19 mouse cellular contexts compared by ENCODE assay signal in the genomic region with DNA sequence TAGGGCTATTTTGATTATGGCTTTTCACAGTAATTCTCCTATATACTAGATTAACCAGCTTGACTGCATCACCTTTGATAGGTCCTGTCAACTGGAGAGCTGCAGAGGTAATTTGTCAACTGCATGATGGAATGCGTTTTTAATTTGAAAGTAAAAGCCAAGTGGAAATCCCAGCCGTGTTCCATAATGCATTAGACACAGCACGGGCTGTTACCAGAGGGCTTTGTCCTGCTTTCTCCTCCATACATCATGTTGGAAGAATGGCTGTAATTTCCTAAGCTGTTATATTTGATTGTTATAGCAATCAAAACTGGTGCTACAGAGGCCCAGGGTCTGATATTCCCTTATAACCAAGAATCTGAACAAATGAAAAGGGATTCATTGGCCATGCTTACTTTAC.
DNase-seq lines count a peak whose midpoint lies in the region; ATAC-seq and TF ChIP-seq lines count a peak whose summit lies in the region.
"Had no signal": no experiment of that assay in that cellular context is flagged by ENCODE, and none has a peak within 500 bp of the region (broad histone marks: within the 10 kb centered on the region; RNA-seq: fewer than 3 reads in every experiment).

No protein-coding gene starts in this region.

- H3K27me3 ChIP-seq in forebrain, embryonic 15.5 days = no peaks in the 10 kb centered on the region
- H3K27me3 ChIP-seq in forebrain, embryonic 16.5 days (replicated peaks; ENCODE audit: control insufficient read depth, insufficient read depth, low read length) = no peaks in the 10 kb centered on the region
- H3K27me3 ChIP-seq in midbrain, embryonic 11.5 days (ENCODE audit: control insufficient read depth, insufficient read depth, low read length) = no peaks in the 10 kb centered on the region
- H3K27me3 ChIP-seq in midbrain, embryonic 10.5 days (ENCODE audit: low read depth, poor library complexity, severe bottlenecking) = no peaks in the 10 kb centered on the region
- H3K27me3 ChIP-seq in midbrain, embryonic 15.5 days (replicated peaks) = no peaks in the 10 kb centered on the region
- H3K27me3 ChIP-seq in lung, postnatal 0 days (replicated peaks; ENCODE audit: insufficient read depth, low read length) = no peaks in the 10 kb centered on the region
- H3K27me3 ChIP-seq: embryonic facial prominence, embryonic 13.5 days; stomach, embryonic 15.5 days had no signal

- H3K4me1 ChIP-seq in forebrain, embryonic 15.5 days = peaks cover 16% of the 10 kb centered on the region
- H3K4me1 ChIP-seq in forebrain, embryonic 16.5 days (replicated peaks; ENCODE audit: control insufficient read depth, insufficient read depth, low read length) = peaks cover 13% of the 10 kb centered on the region
- peaks cover 9% of the 10 kb centered on the region for H3K4me1 ChIP-seq in midbrain, embryonic 11.5 days (ENCODE audit: control insufficient read depth, insufficient read depth, low read length)
- peaks cover 26% of the 10 kb centered on the region for H3K4me1 ChIP-seq in midbrain, embryonic 10.5 days
- peaks cover 32% of the 10 kb centered on the region for H3K4me1 ChIP-seq in midbrain, embryonic 15.5 days
- no peaks in the 10 kb centered on the region for H3K4me1 ChIP-seq in lung, postnatal 0 days (ENCODE audit: insufficient read depth, low read depth, low read length)

- 56% methylated on average over 3 of the region's 3 CpGs for WGBS in forebrain, embryonic 15.5 days
- 50% methylated on average over 3 of the region's 3 CpGs for WGBS in forebrain, embryonic 16.5 days
- 81% methylated on average over 3 of the region's 3 CpGs for WGBS in midbrain, embryonic 11.5 days
- 84% methylated on average over 3 of the region's 3 CpGs for WGBS in midbrain, embryonic 10.5 days
- 27% methylated on average over 3 of the region's 3 CpGs for WGBS in midbrain, embryonic 15.5 days
- WGBS in lung, postnatal 0 days = 59% methylated on average over 3 of the region's 3 CpGs

- peak overlapping the region; percentile 33; the same call in 1 of the 2 replicates for H3K27ac ChIP-seq in forebrain, embryonic 15.5 days (replicated peaks)
- no peak overlapping the region for H3K27ac ChIP-seq in forebrain, embryonic 16.5 days (ENCODE audit: low read length)
- no peak overlapping the region for H3K27ac ChIP-seq in midbrain, embryonic 11.5 days (ENCODE audit: low read depth, low read length)
- H3K27ac ChIP-seq in midbrain, embryonic 10.5 days (replicated peaks) = no peak overlapping the region
- peak overlapping the region; percentile 68 for H3K27ac ChIP-seq in midbrain, embryonic 15.5 days
- H3K27ac ChIP-seq in lung, postnatal 0 days (ENCODE audit: low read length) = no peak overlapping the region
- H3K27ac ChIP-seq: heart, adult 2 months; stomach, embryonic 15.5 days had no signal

- no peak for ATAC-seq in forebrain, embryonic 15.5 days (replicated peaks)
- ATAC-seq in forebrain, embryonic 16.5 days = no peak
- ATAC-seq in midbrain, embryonic 11.5 days (ENCODE audit: low FRiP score) = no peak
- no peak for ATAC-seq in midbrain, embryonic 15.5 days (replicated peaks)
- no peak for ATAC-seq in lung, postnatal 0 days

- H3K4me3 ChIP-seq in forebrain, embryonic 15.5 days = no peak overlapping the region
- H3K4me3 ChIP-seq in forebrain, embryonic 16.5 days (replicated peaks; ENCODE audit: low read length) = no peak overlapping the region
- H3K4me3 ChIP-seq in midbrain, embryonic 11.5 days (ENCODE audit: low read depth, low read length) = no peak overlapping the region
- H3K4me3 ChIP-seq in midbrain, embryonic 10.5 days = no peak overlapping the region
- H3K4me3 ChIP-seq in midbrain, embryonic 15.5 days = no peak overlapping the region
- H3K4me3 ChIP-seq in lung, postnatal 0 days (ENCODE audit: low read depth, low read length) = no peak overlapping the region
- H3K4me3 ChIP-seq: embryonic facial prominence, embryonic 13.5 days; heart, adult 2 months; stomach, embryonic 15.5 days had no signal

- no peak for TF ChIP-seq EP300 in lung, postnatal 0 days (IDR thresholded peaks at IDR 0.05)

- no peaks in the 10 kb centered on the region for H3K9me3 ChIP-seq in forebrain, embryonic 15.5 days
- H3K9me3 ChIP-seq in forebrain, embryonic 16.5 days (ENCODE audit: control insufficient read depth, low read length) = no peaks in the 10 kb centered on the region
- H3K9me3 ChIP-seq in midbrain, embryonic 11.5 days (ENCODE audit: control insufficient read depth, low read length) = no peaks in the 10 kb centered on the region
- no peaks in the 10 kb centered on the region for H3K9me3 ChIP-seq in midbrain, embryonic 10.5 days (replicated peaks)
- no peaks in the 10 kb centered on the region for H3K9me3 ChIP-seq in midbrain, embryonic 15.5 days
- no peaks in the 10 kb centered on the region for H3K9me3 ChIP-seq in lung, postnatal 0 days (ENCODE audit: low read length)
- H3K9me3 ChIP-seq: embryonic facial prominence, embryonic 13.5 days; stomach, embryonic 15.5 days had no signal

- TF ChIP-seq CTCF in lung, postnatal 0 days (IDR thresholded peaks at IDR 0.05) = no peak

- no peak overlapping the region for H3K9ac ChIP-seq in forebrain, embryonic 15.5 days (replicated peaks)
- H3K9ac ChIP-seq in forebrain, embryonic 16.5 days (replicated peaks; ENCODE audit: low read depth, low read length) = no peak overlapping the region
- no peak overlapping the region for H3K9ac ChIP-seq in midbrain, embryonic 11.5 days (ENCODE audit: low read length)
- H3K9ac ChIP-seq in midbrain, embryonic 15.5 days = no peak overlapping the region
- no peak overlapping the region for H3K9ac ChIP-seq in lung, postnatal 0 days (replicated peaks; ENCODE audit: low read depth)
- H3K9ac ChIP-seq: embryonic facial prominence, embryonic 13.5 days; stomach, embryonic 15.5 days had no signal

- H3K36me3 ChIP-seq in forebrain, embryonic 15.5 days = no peaks in the 10 kb centered on the region
- H3K36me3 ChIP-seq in forebrain, embryonic 16.5 days (ENCODE audit: control insufficient read depth, insufficient read depth) = no peaks in the 10 kb centered on the region
- H3K36me3 ChIP-seq in midbrain, embryonic 11.5 days (ENCODE audit: control insufficient read depth, insufficient read depth, low read length) = no peaks in the 10 kb centered on the region
- no peaks in the 10 kb centered on the region for H3K36me3 ChIP-seq in midbrain, embryonic 10.5 days
- no peaks in the 10 kb centered on the region for H3K36me3 ChIP-seq in midbrain, embryonic 15.5 days (replicated peaks)
- no peaks in the 10 kb centered on the region for H3K36me3 ChIP-seq in lung, postnatal 0 days (ENCODE audit: insufficient read depth, low read length)
- H3K36me3 ChIP-seq: embryonic facial prominence, embryonic 13.5 days; stomach, embryonic 15.5 days had no signal

- DNase-seq in midbrain, embryonic 11.5 days (ENCODE audit: low spot score, missing footprints) = peak; percentile 49
- DNase-seq in midbrain, embryonic 10.5 days (ENCODE audit: low spot score) = no peak
- DNase-seq in forelimb bud, embryonic 11.5 days (ENCODE audit: low read depth, low spot score) = peak; percentile 23
- no peak for DNase-seq in lung, postnatal 0 days (ENCODE audit: low spot score)
- no peak for DNase-seq in frontal cortex, adult 2 months (ENCODE audit: extremely low spot score in 1 of 2, low spot score in 1 of 2)
- DNase-seq: adrenal gland, postnatal 25 days; cerebellum, adult 2 months; gastrocnemius, postnatal 10 days; heart, adult 2 months; kidney, adult 2 months; lung, adult 2 months; lung, postnatal 4 days; spleen, adult 18-20 months had no signal

- H3K4me2 ChIP-seq in forebrain, embryonic 15.5 days (replicated peaks) = no peak overlapping the region
- no peak overlapping the region for H3K4me2 ChIP-seq in forebrain, embryonic 16.5 days (ENCODE audit: low read length)
- no peak overlapping the region for H3K4me2 ChIP-seq in midbrain, embryonic 11.5 days
- no peak overlapping the region for H3K4me2 ChIP-seq in midbrain, embryonic 15.5 days
- H3K4me2 ChIP-seq in lung, postnatal 0 days (replicated peaks; ENCODE audit: low read depth, low read length) = no peak overlapping the region
- H3K4me2 ChIP-seq: embryonic facial prominence, embryonic 13.5 days; liver, embryonic 11.5 days; stomach, embryonic 15.5 days had no signal

Comparison
In these comparisons a context has a peak if more than half of its experiments do, and no peak if none do; other contexts are left out.
1. H3K27ac ChIP-seq: peak in forebrain, embryonic 15.5 days (single experiment) and midbrain, embryonic 15.5 days (single experiment); none in forebrain, embryonic 16.5 days (single experiment), midbrain, embryonic 11.5 days (single experiment), midbrain, embryonic 10.5 days (single experiment) and lung, postnatal 0 days (single experiment).
2. DNase-seq: peak in midbrain, embryonic 11.5 days (single experiment) and forelimb bud, embryonic 11.5 days (single experiment); none in midbrain, embryonic 10.5 days (single experiment), lung, postnatal 0 days (single experiment) and frontal cortex, adult 2 months (0 of 2).